Mouse (Mus musculus) midbrain, postnatal 0 days (tissue): Measurements from ENCODE around the gene Filip1l. TPM values are rescaled to one million over a fixed set of nuclear protein-coding genes. Genes with fewer than 3 reads are reported as not detected.

ENCODE experiments used
- ATAC-seq: fragments of 200-750 bp; cut with Nextera tagmentation; 2 replicates; pipeline ENCODE4 v1.8.0; 2017; ENCODE audit warnings: moderate number of reproducible peaks, mild to moderate bottlenecking, moderate TSS enrichment, moderate library complexity; ENCODE audit not compliant: low FRiP score
- DNase-seq: peaks from one replicate; pipeline ENCODE4 v3.0.0-alpha.2; 2015; ENCODE audit warnings: low spot score
- H3K27ac ChIP-seq: fragments of 300-500 bp; sonication (generic); 2 replicates; pipeline ENCODE4 v1.5.1; 2014; ENCODE audit warnings: low read depth, mild to moderate bottlenecking, low read length, mixed read lengths
- H3K27me3 ChIP-seq: fragments of 300-500 bp; sonication (generic); 2 replicates; pipeline ENCODE4 v1.6.1; 2014; ENCODE audit warnings: low read length, control low read depth, mixed read lengths; ENCODE audit not compliant: insufficient read depth
- H3K36me3 ChIP-seq: fragments of 300-500 bp; sonication (generic); 2 replicates; pipeline ENCODE4 v1.6.1; 2014; ENCODE audit warnings: low read length, control low read depth, mixed read lengths; ENCODE audit not compliant: insufficient read depth
- H3K4me1 ChIP-seq: fragments of 300-500 bp; sonication (generic); 2 replicates; pipeline ENCODE4 v1.6.1; 2014; ENCODE audit warnings: mild to moderate bottlenecking, control low read depth, antibody characterized with exemption, low read length, mixed read lengths; ENCODE audit not compliant: insufficient read depth
- H3K4me2 ChIP-seq: fragments of 300-500 bp; sonication (generic); 2 replicates; pipeline ENCODE4 v1.6.1; 2014; ENCODE audit warnings: low read depth, mild to moderate bottlenecking, low read length, mixed read lengths; ENCODE audit not compliant: poor library complexity, severe bottlenecking
- H3K4me3 ChIP-seq: fragments of 300-500 bp; sonication (generic); 2 replicates; pipeline ENCODE4 v1.5.1; 2014; ENCODE audit warnings: low read depth, mild to moderate bottlenecking, low read length, moderate library complexity
- H3K9ac ChIP-seq: fragments of 300-500 bp; sonication (generic); replicated peaks from 2 replicates; pipeline ENCODE4 v1.6.1; 2014; ENCODE audit warnings: mild to moderate bottlenecking, low read length, moderate library complexity, mixed read lengths; ENCODE audit not compliant: poor library complexity, severe bottlenecking
- H3K9me3 ChIP-seq: fragments of 300-500 bp; sonication (generic); 2 replicates; pipeline ENCODE4 v1.6.1; 2016; ENCODE audit warnings: low read length, control low read depth
- CTCF ChIP-seq: IDR thresholded peaks from 2 replicates; pipeline ENCODE4 v1.5.1; 2016; ENCODE audit warnings: antibody characterized with exemption, mild to moderate bottlenecking
- WGBS: fragments of 180-500 bp; shearing (Covaris S2); extraction: QIAGEN DNeasy Blood & Tissue Kit; methylation state at CpG from one replicate; pipeline ENCODE4 v1.1.7; 2014; 5-methylcytosine and 5-hydroxymethylcytosine counted together
- polyA plus RNA-seq: library from polyadenylated mRNA; unstranded; fragments of >200 nt; fragmentation: Nextera tagmentation; extraction: Ambion mirVana; gene quantifications from 2 replicates; pipeline ENCODE4 v1.2.1, GENCODE M21; 2015
- total RNA-seq: library from RNA; depleted of rRNA; stranded (reverse); fragments of >200 nt; gene quantifications from 2 replicates; pipeline ENCODE4 v1.2.3, GENCODE M21; 2014

The Filip1l gene
- total and polyA plus RNA-seq, 2 experiments from 2014 or later: 1.9 to 2.2 TPM

GRCm38 (mm10) chr16:57329028-57329427 lies 23.9 kb upstream of the Filip1l start:
- Histone ChIP-seq H3K27ac (no peak overlapping the region), H3K36me3 (no peaks in the 10 kb centered on the region), H3K4me1 (no peaks in the 10 kb centered on the region), H3K4me2 (no peak overlapping the region), H3K9me3 (no peaks in the 10 kb centered on the region), H3K9ac (no peak overlapping the region), H3K4me3 (no peak overlapping the region), H3K27me3 (no peaks in the 10 kb centered on the region)
- no peak for DNase-seq
- whole genome bisulfite sequencing: 81% methylated on average over 8 of the region's 8 CpGs
- no peak for ATAC-seq
- TF ChIP-seq CTCF: no peak

GRCm38 (mm10) chr16:57330111-57330510 lies 22.8 kb upstream of the Filip1l start:
- no peak overlapping the region for H3K4me2 ChIP-seq
- no peaks in the 10 kb centered on the region for H3K27me3 ChIP-seq
- no peak overlapping the region for H3K27ac ChIP-seq
- TF ChIP-seq CTCF: no peak
- H3K36me3 ChIP-seq: no peaks in the 10 kb centered on the region
- H3K9ac ChIP-seq: no peak overlapping the region
- no peak for DNase-seq
- no peaks in the 10 kb centered on the region for H3K4me1 ChIP-seq
- no peak for ATAC-seq
- H3K9me3 ChIP-seq: no peaks in the 10 kb centered on the region
- 78% methylated on average over 2 of the region's 2 CpGs for WGBS
- H3K4me3 ChIP-seq: no peak overlapping the region

- H3K4me3 ChIP-seq: no peak overlapping the region
- DNase-seq (no peak), ATAC-seq (no peak)
- H3K36me3 ChIP-seq: no peaks in the 10 kb centered on the region
- 83% methylated on average over 7 of the region's 7 CpGs for WGBS
- no peak overlapping the region for H3K27ac ChIP-seq
- H3K9ac ChIP-seq: no peak overlapping the region
- no peaks in the 10 kb centered on the region for H3K27me3 ChIP-seq
- no peak for TF ChIP-seq CTCF
- no peak overlapping the region for H3K4me2 ChIP-seq
- no peaks in the 10 kb centered on the region for H3K4me1 ChIP-seq
- H3K9me3 ChIP-seq: no peaks in the 10 kb centered on the region
Observed at GRCm38 (mm10) chr16:57332301-57332700, 20.6 kb upstream of the Filip1l start.

- Histone ChIP-seq H3K36me3 (no peaks in the 10 kb centered on the region), H3K9ac (no peak overlapping the region), H3K4me3 (no peak overlapping the region), H3K4me1 (no peaks in the 10 kb centered on the region), H3K4me2 (no peak overlapping the region), H3K9me3 (no peaks in the 10 kb centered on the region), H3K27me3 (no peaks in the 10 kb centered on the region), H3K27ac (no peak overlapping the region)
- no peak for ATAC-seq
- TF ChIP-seq CTCF: no peak
- no peak for DNase-seq
- WGBS: 77% methylated on average over 11 of the region's 11 CpGs
Observed at GRCm38 (mm10) chr16:57336770-57337423, 16.0 kb upstream of the Filip1l start.

- no peak overlapping the region for H3K9ac ChIP-seq
- DNase-seq (no peak), ATAC-seq (no peak)
- no peak overlapping the region for H3K4me3 ChIP-seq
- no peaks in the 10 kb centered on the region for H3K9me3 ChIP-seq
- H3K27ac ChIP-seq: no peak overlapping the region
- H3K4me2 ChIP-seq: no peak overlapping the region
- no peaks in the 10 kb centered on the region for H3K27me3 ChIP-seq
- 85% methylated on average over 8 of the region's 8 CpGs for WGBS
- H3K36me3 ChIP-seq: no peaks in the 10 kb centered on the region
- no peaks in the 10 kb centered on the region for H3K4me1 ChIP-seq
- no peak for TF ChIP-seq CTCF
Observed at GRCm38 (mm10) chr16:57339765-57340612, 12.9 kb upstream of the Filip1l start.

GRCm38 (mm10) chr16:57340613-57340898 lies 12.3 kb upstream of the Filip1l start:
- Histone ChIP-seq H3K9ac (no peak overlapping the region), H3K27ac (no peak overlapping the region), H3K4me1 (no peaks in the 10 kb centered on the region), H3K36me3 (no peaks in the 10 kb centered on the region), H3K4me2 (no peak overlapping the region), H3K4me3 (no peak overlapping the region), H3K9me3 (no peaks in the 10 kb centered on the region), H3K27me3 (no peaks in the 10 kb centered on the region)
- no peak for TF ChIP-seq CTCF
- ATAC-seq (no peak), DNase-seq (peak; percentile 49)
- 52% methylated on average over 5 of the region's 5 CpGs for WGBS
